Mouse (Mus musculus): ENCODE results near the gene Ints4.
"Not testable (repeated sequence)": the region's sequence is repeated elsewhere in the genome, so short reads cannot be mapped to it uniquely, and the experiment has no call there.

DNA sequence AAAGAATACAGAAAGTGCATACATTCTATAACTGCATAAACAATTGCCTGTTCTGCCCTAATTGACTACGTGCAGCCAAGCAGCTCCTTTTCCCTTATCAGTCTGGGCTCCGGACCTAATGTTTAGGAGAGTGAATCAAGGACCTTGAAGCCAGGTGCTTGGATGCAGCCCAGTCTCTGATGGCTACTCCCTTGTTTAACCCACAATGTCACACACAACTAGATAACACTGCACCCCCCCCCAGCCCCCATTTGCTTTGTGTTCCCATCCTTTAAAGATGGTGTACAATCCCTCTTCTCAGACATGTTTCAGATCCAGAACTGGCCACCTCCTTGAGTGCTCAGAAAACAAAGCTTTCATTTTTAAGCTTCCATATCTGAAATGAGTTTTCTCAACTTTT, 29.7 kb upstream of the Ints4 start, which contains the start of gene Kctd14:
- not testable (repeated sequence) for TF ChIP-seq ZC3H11A (IDR thresholded peaks at IDR 0.05; ENCODE audit: borderline replicate concordance, low read depth, low read length); MAFK (IDR thresholded peaks at IDR 0.05; ENCODE audit: insufficient read depth, low read depth, low read length); CHD2 (IDR thresholded peaks at IDR 0.05; ENCODE audit: low read depth, low read length); HCFC1 (IDR thresholded peaks at IDR 0.05; ENCODE audit: borderline replicate concordance, insufficient read depth, low read length)
